Mouse (Mus musculus): ENCODE data around the gene Cdk5r2.

DNA sequence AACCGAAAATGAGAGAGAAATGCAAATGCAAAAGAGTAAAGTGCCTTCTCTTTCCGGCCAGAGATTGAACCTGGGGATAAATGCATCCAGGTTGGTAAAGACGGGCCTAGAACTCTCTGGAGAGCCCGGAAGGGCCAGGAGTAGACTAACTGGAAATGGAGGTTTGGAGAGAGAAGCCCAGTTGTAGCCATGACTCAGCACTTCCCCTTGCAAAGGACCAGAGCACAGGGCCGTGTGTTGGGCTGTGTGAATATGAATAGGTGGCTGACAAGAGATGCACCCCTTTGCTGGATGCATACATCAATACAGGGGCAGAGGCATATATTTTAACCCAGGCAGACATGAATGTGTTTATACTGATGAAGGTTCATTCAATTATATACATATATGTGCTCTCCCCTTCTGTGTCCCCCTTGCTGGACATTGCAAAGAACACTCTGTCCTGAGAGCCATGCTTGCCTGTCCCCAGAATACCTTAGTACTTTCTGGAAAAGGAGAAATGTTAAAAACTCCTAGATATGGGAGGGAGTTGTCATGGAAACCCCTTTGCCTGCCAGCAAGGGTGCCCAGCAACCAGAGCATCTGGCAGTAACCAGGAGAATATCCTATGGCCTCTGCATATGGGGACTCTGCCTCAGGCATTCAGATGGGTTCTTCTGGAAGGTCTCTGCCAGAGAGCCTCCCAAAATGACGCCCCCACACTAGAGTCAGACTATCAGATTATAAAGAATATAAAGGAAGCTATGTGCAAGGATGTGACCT is 4.7 kb downstream of the Cdk5r2 start:
- TF ChIP-seq CTCF (IDR thresholded peaks at IDR 0.05; ENCODE audit: low read depth, low read length) (no peak), POLR2A (IDR thresholded peaks at IDR 0.05; ENCODE audit: extremely low read depth, insufficient read depth, low read length) (no peak)
